Mouse (Mus musculus) embryonic facial prominence, embryonic 10.5 days (tissue): ENCODE data around the gene Fxyd6. TPM values are rescaled to one million over a fixed set of nuclear protein-coding genes. Genes with fewer than 3 reads are reported as not detected.

Experiments
- DNase-seq: peaks from one replicate; pipeline ENCODE4 v3.0.0-alpha.2; 2017; ENCODE audit warnings: low spot score
- H3K27ac ChIP-seq: fragments of 300-500 bp; sonication (generic); replicated peaks from 2 replicates; pipeline ENCODE4 v1.5.1; 2016; ENCODE audit warnings: mild to moderate bottlenecking
- H3K27me3 ChIP-seq: fragments of 300-500 bp; sonication (generic); replicated peaks from 2 replicates; pipeline ENCODE4 v1.6.1; 2016; ENCODE audit warnings: low read depth, mild to moderate bottlenecking; ENCODE audit not compliant: poor library complexity, severe bottlenecking
- H3K36me3 ChIP-seq: fragments of 300-500 bp; sonication (generic); replicated peaks from 2 replicates; pipeline ENCODE4 v1.6.1; 2016; ENCODE audit warnings: mild to moderate bottlenecking, moderate library complexity
- H3K4me1 ChIP-seq: fragments of 300-500 bp; sonication (generic); 2 replicates; pipeline ENCODE4 v1.6.1; 2016
- H3K4me3 ChIP-seq: fragments of 300-500 bp; sonication (generic); 2 replicates; pipeline ENCODE4 v1.5.1; 2016; ENCODE audit warnings: mild to moderate bottlenecking, moderate library complexity
- H3K9me3 ChIP-seq: fragments of 300-500 bp; sonication (generic); 2 replicates; pipeline ENCODE4 v1.6.1; 2016; ENCODE audit warnings: mild to moderate bottlenecking
- WGBS: fragments of 180-500 bp; shearing (Covaris S2); methylation state at CpG from one replicate; pipeline ENCODE4 v1.1.7; 2016; 5-methylcytosine and 5-hydroxymethylcytosine counted together
- polyA plus RNA-seq: library from polyadenylated mRNA; unstranded; fragments of >200 nt; fragmentation: Nextera tagmentation; extraction: Ambion mirVana; gene quantifications from 2 replicates; pipeline ENCODE4 v1.2.1, GENCODE M21; 2016

Fxyd6 gene
- polyA plus RNA-seq, 1 experiment from 2014 or later, result 131 TPM

- Histone ChIP-seq H3K27ac (no peak overlapping the region), H3K4me3 (no peak overlapping the region), H3K36me3 (peaks cover 69% of the 10 kb centered on the region), H3K9me3 (no peaks in the 10 kb centered on the region), H3K4me1 (peaks cover 23% of the 10 kb centered on the region), H3K27me3 (no peaks in the 10 kb centered on the region)
- 74% methylated on average over 10 of the region's 10 CpGs for WGBS
- DNase-seq, result no peak
These were observed 10.6 kb downstream of the Fxyd6 start for GRCm38 (mm10) chr9:45380411-45381251.

DNA sequence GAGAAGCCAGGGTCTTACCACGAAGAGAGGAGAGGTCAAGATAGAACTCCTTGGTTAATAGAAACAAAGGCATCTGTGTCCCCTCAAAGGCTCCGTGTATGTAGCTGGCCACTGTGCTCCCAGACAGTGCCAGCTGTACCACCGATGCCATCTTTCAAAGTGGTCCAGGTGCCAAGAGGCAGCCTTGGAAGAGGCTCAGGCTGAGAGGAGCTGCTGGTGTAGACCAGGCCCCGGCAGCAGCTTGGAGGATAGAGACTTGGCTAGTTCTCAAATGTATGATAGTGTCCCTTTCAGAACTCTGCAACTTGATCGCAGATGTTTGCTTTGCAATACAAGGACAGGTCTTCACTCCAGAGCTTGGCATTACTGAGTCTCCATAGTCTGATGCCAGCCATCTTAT lies 12.4 kb downstream of the Fxyd6 start:
- Histone ChIP-seq H3K36me3 (peaks cover 52% of the 10 kb centered on the region), H3K4me3 (no peak overlapping the region), H3K9me3 (no peaks in the 10 kb centered on the region), H3K4me1 (peaks cover 23% of the 10 kb centered on the region), H3K27ac (no peak overlapping the region), H3K27me3 (no peaks in the 10 kb centered on the region)
- no peak for DNase-seq
- 77% methylated on average over 5 of the region's 5 CpGs for WGBS

DNA sequence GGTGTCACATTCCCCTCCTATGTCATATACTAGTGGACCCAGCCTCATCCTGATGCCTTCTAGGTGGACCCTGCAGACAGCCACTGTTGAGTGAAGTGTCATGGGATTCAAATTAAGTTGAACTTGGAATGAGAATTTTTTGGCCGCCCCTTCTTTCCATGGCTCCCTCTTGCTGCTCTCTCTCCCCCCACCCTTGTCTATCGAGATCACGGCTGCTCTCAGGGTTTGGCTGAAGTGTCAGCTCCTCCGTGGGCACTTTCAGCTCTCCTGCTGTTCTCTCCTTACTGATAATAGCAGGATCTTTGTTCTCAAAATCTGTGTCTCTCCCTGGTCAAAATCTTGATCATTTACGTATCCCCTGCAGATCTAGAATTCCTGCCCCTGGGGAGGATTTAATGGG lies 12.8 kb downstream of the Fxyd6 start:
- Histone ChIP-seq H3K27me3 (no peaks in the 10 kb centered on the region), H3K27ac (no peak overlapping the region), H3K4me3 (no peak overlapping the region), H3K36me3 (peaks cover 47% of the 10 kb centered on the region), H3K9me3 (no peaks in the 10 kb centered on the region), H3K4me1 (peaks cover 23% of the 10 kb centered on the region)
- no peak for DNase-seq
- 80% methylated on average over 5 of the region's 5 CpGs for WGBS

DNA sequence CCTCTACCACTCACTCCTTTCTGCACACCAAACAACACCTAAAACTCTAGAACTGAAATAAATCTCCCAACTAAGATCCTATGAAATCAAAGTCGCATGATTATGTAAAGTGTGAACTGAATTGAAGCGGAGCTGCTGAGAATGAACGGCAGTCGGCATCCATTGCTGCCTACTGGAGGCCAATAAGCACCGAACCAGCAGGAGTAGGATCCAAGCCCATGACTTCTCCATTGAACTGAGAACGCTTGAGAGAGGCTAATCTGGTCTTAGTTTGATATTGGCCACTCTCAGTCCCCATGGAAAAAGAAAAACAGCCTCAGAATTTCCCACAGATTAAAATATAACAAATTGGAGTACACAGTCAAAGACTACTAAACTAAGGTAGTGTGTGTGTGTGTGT lies 13.9 kb downstream of the Fxyd6 start:
- Histone ChIP-seq H3K4me1 (peaks cover 19% of the 10 kb centered on the region), H3K27ac (no peak overlapping the region), H3K36me3 (peaks cover 37% of the 10 kb centered on the region), H3K27me3 (no peaks in the 10 kb centered on the region), H3K9me3 (no peaks in the 10 kb centered on the region), H3K4me3 (no peak overlapping the region)
- no peak for DNase-seq
- 95% methylated on average over 6 of the region's 6 CpGs for WGBS

- Histone ChIP-seq H3K9me3 (no peaks in the 10 kb centered on the region), H3K27me3 (no peaks in the 10 kb centered on the region), H3K4me3 (no peak overlapping the region), H3K36me3 (peaks cover 21% of the 10 kb centered on the region), H3K4me1 (0 out of 2 replicates have a peak, but pooled peaks cover 5% of the 10 kb centered on the region), H3K27ac (no peak overlapping the region)
- DNase-seq, result no peak
- WGBS, result 89% methylated on average over 5 of the region's 5 CpGs
These were observed 16.7 kb downstream of the Fxyd6 start for GRCm38 (mm10) chr9:45386698-45387097.

- Histone ChIP-seq H3K27ac (no peak overlapping the region), H3K27me3 (no peaks in the 10 kb centered on the region), H3K4me3 (no peak overlapping the region), H3K36me3 (peaks cover 37% of the 10 kb centered on the region), H3K9me3 (no peaks in the 10 kb centered on the region), H3K4me1 (0 out of 2 replicates have a peak, but pooled peaks cover 5% of the 10 kb centered on the region)
- 49% methylated on average over 12 of the region's 12 CpGs for WGBS
- DNase-seq, result peak; percentile 86
These were observed 18.5 kb downstream of the Fxyd6 start for GRCm38 (mm10) chr9:45388385-45388994.

- Histone ChIP-seq H3K4me1 (0 out of 2 replicates have a peak, but pooled peaks cover 5% of the 10 kb centered on the region), H3K4me3 (no peak overlapping the region), H3K9me3 (no peaks in the 10 kb centered on the region), H3K36me3 (peaks cover 38% of the 10 kb centered on the region), H3K27ac (no peak overlapping the region), H3K27me3 (no peaks in the 10 kb centered on the region)
- WGBS, result 89% methylated on average over 8 of the region's 8 CpGs
- DNase-seq, result no peak
These were observed 19.6 kb downstream of the Fxyd6 start for GRCm38 (mm10) chr9:45389596-45389995.

GRCm38 (mm10) chr9:45391299-45391698 lies 21.3 kb downstream of the Fxyd6 start:
- Histone ChIP-seq H3K27ac (no peak overlapping the region), H3K4me3 (no peak overlapping the region), H3K36me3 (peaks cover 55% of the 10 kb centered on the region), H3K9me3 (no peaks in the 10 kb centered on the region), H3K4me1 (0 out of 2 replicates have a peak, but pooled peaks cover 5% of the 10 kb centered on the region), H3K27me3 (no peaks in the 10 kb centered on the region)
- 72% methylated on average over 7 of the region's 7 CpGs for WGBS
- no peak for DNase-seq

GRCm38 (mm10) chr9:45395218-45395617 lies 25.2 kb downstream of the Fxyd6 start:
- H3K4me3 ChIP-seq, result no peak overlapping the region
- 86% methylated on average over 6 of the region's 6 CpGs for WGBS
- peaks cover 55% of the 10 kb centered on the region for H3K36me3 ChIP-seq

DNA sequence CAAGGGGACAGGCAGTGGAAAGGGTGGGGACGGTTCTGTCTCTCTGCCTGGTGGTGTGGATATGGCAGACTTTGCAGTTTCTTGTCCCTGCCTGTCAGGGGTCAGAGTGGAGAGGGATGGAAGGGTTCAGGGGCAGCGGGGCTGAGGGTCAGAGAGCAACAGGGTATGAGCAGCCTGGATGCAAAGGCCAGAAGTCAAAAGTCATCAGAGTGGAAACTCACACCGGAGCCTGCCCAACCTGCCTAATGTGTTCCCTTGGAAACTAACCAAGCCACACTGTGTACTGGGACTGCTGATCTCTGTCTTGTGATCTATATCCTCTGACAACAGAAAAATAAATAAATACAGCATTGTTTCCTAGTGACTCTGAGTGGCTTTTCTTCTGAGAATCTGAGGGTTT lies 25.8 kb downstream of the Fxyd6 start:
- peaks cover 51% of the 10 kb centered on the region for H3K36me3 ChIP-seq
- no peak overlapping the region for H3K4me3 ChIP-seq
- H3K4me1 ChIP-seq, result 0 out of 2 replicates have a peak, but pooled peaks cover under 1% of the 10 kb centered on the region
- H3K27ac ChIP-seq, result no peak overlapping the region
- no peaks in the 10 kb centered on the region for H3K9me3 ChIP-seq
- H3K27me3 ChIP-seq, result no peaks in the 10 kb centered on the region
- 58% methylated on average over 3 of the region's 3 CpGs for WGBS
- no peak for DNase-seq

More at GRCm38 (mm10) chr9:45395218-45395617, 25.2 kb downstream of the Fxyd6 start:
- Histone ChIP-seq H3K4me1 (0 out of 2 replicates have a peak, but pooled peaks cover 5% of the 10 kb centered on the region), H3K27me3 (no peaks in the 10 kb centered on the region), H3K27ac (no peak overlapping the region), H3K9me3 (no peaks in the 10 kb centered on the region)
- no peak for DNase-seq

GRCm38 (mm10) chr9:45398336-45398735 lies 28.4 kb downstream of the Fxyd6 start:
- H3K27ac ChIP-seq, result no peak overlapping the region
- H3K4me1 ChIP-seq, result peaks cover 6% of the 10 kb centered on the region; the same call in 1 of the 2 replicates
- DNase-seq, result no peak
- WGBS, result 64% methylated on average over 1 of the region's 1 CpGs
- peaks cover 10% of the 10 kb centered on the region for H3K27me3 ChIP-seq
- peaks cover 30% of the 10 kb centered on the region for H3K36me3 ChIP-seq
- H3K4me3 ChIP-seq, result no peak overlapping the region
- H3K9me3 ChIP-seq, result no peaks in the 10 kb centered on the region

DNA sequence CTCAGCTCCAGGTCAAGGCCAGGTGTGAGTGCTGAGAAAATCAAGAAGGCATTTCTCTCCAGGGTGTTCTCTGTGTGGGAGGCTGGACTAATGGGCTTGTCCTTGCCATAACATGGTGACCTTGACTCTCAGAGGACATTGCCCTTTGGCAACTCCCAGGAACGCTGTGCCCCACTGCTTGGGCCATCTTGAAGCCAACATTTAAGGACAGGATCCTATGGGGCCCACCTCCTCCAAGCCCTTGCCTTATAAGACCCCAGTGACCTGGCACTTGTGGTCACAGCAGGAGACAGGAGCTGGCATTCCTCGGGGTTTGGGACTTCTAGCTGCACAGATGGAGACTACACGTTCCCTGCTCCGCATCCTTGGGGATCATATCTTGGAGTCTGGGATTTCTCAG lies 29.4 kb downstream of the Fxyd6 start, which contains the start of gene Fxyd2:
TSS of gene Fxyd2 (plus strand) at position 236 of the 400 bp plus-strand sequence.
- Histone ChIP-seq H3K4me1 (peaks cover 6% of the 10 kb centered on the region; the same call in 1 of the 2 replicates), H3K4me3 (no peak within 1 kb of the TSS), H3K9me3 (no peaks in the 10 kb centered on the region), H3K27ac (no peak within 1 kb of the TSS), H3K36me3 (peaks cover 19% of the 10 kb centered on the region), H3K27me3 (peaks cover 19% of the 10 kb centered on the region)
- WGBS, result 83% methylated on average over 4 of the region's 4 CpGs
- DNase-seq, result no peak
